Mouse (Mus musculus) limb, embryonic 10.5 days (tissue): ENCODE data around the gene Ctsg. TPM values are rescaled to one million over a fixed set of nuclear protein-coding genes. Genes with fewer than 3 reads are reported as not detected.
"Not testable (repeated sequence)": the region's sequence is repeated elsewhere in the genome, so short reads cannot be mapped to it uniquely, and the experiment has no call there.

Experiments
- DNase-seq: peaks from one replicate; pipeline ENCODE4 v3.0.0-alpha.2; 2017; ENCODE audit warnings: low spot score
- H3K27ac ChIP-seq: fragments of 300-500 bp; sonication (generic); 2 replicates; pipeline ENCODE4 v1.5.1; 2016; ENCODE audit warnings: mild to moderate bottlenecking
- H3K27me3 ChIP-seq: fragments of 300-500 bp; sonication (generic); 2 replicates; pipeline ENCODE4 v1.6.1; 2016; ENCODE audit warnings: low read depth, mild to moderate bottlenecking; ENCODE audit not compliant: poor library complexity, severe bottlenecking
- H3K36me3 ChIP-seq: fragments of 300-500 bp; sonication (generic); 2 replicates; pipeline ENCODE4 v1.6.1; 2016; ENCODE audit warnings: mild to moderate bottlenecking, moderate library complexity
- H3K4me1 ChIP-seq: fragments of 300-500 bp; sonication (generic); 2 replicates; pipeline ENCODE4 v1.6.1; 2016
- H3K4me3 ChIP-seq: fragments of 300-500 bp; sonication (generic); 2 replicates; pipeline ENCODE4 v1.5.1; 2016; ENCODE audit warnings: mild to moderate bottlenecking, moderate library complexity
- H3K9me3 ChIP-seq: fragments of 300-500 bp; sonication (generic); replicated peaks from 2 replicates; pipeline ENCODE4 v1.6.1; 2016; ENCODE audit warnings: mild to moderate bottlenecking
- WGBS: fragments of 180-500 bp; shearing (Covaris S2); methylation state at CpG from one replicate; pipeline ENCODE4 v1.1.7; 2016; 5-methylcytosine and 5-hydroxymethylcytosine counted together
- microRNA-seq: library from miRNA; unstranded; fragments of <30 nt; microRNA quantifications from one replicate; pipeline ENCODE4, GENCODE M21; 2017
- polyA plus RNA-seq: library from polyadenylated mRNA; unstranded; fragments of >200 nt; fragmentation: Nextera tagmentation; extraction: Ambion mirVana; gene quantifications from 2 replicates; pipeline ENCODE4 v1.2.1, GENCODE M21; 2016

Ctsg gene
- polyA plus RNA-seq, 1 experiment from 2014 or later = not detected

DNA sequence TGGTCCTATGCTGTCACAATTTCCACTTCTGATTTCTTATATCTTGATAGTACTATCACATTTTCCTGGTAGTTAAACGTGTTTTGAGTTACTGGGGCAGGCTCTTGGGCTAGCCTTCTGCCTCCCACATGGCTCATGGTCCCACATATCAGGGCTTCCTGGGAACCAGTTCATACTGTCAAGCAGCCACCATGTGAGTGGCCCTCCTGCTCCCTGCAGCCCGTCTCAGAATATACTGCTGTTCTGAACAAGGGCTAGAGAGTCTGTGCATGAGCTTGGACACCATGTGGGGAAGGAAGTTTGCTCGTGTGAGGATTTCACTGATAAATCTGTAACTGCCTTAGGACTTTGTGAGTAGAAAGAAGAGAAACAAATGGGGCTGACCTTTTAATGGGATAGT, 15.7 kb downstream of the Ctsg start:
- Histone ChIP-seq H3K36me3 (no peaks in the 10 kb centered on the region), H3K27me3 (no peaks in the 10 kb centered on the region), H3K4me1 (no peaks in the 10 kb centered on the region), H3K9me3 (no peaks in the 10 kb centered on the region), H3K4me3 (no peak overlapping the region), H3K27ac (no peak overlapping the region)
- DNase-seq = no peak
- 72% methylated on average over 3 of the region's 3 CpGs for WGBS

DNA sequence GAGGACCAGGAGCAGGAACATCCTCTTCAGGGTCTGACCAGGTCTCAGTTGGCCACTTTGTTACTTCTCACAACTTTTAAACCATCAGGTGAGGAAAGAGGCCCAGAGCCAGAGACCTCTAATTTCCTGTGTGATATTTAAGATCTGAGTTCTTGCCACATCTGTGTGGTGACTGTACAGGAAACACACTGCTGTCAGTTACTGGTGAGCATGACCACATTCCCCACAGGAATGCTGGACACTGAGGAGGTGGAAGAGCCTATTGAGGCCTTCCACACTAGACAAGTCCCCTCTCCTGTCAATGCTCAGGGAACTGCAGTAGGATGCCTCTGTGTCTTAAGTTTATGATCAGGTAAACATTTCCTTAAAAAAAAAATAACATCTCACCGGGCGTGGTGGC, 17.2 kb downstream of the Ctsg start, which contains the start of gene Mcpt8:
Gene Mcpt8, minus strand, starts transcription at position 107 of the 400 bp plus-strand sequence.
- Histone ChIP-seq H3K27me3 (no peaks in the 10 kb centered on the region), H3K9me3 (no peaks in the 10 kb centered on the region), H3K4me3 (no peak within 1 kb of the TSS), H3K36me3 (no peaks in the 10 kb centered on the region), H3K4me1 (no peaks in the 10 kb centered on the region), H3K27ac (no peak within 1 kb of the TSS)
- 98% methylated on average over 2 of the region's 2 CpGs for WGBS
- no peak for DNase-seq

DNA sequence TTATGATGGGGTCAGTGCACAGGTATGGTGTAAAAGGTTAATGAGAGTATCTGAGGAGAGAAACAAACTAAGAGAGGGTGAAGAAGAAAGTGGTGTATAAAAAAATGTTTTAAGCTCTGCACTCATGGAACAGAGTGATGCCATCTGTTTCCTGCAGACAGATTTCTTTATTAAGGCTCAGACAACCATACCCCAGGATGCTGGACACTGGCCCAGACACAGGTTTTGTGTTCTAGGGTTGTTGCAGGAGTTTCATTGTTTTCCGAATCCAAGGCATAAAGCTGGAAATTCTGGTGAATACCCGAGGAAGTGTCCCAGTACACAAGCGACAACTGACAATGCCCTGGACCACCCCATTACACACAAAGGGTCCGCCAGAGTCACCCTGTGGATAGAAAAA, 20.4 kb downstream of the Ctsg start:
- no peak overlapping the region for H3K4me3 ChIP-seq
- no peaks in the 10 kb centered on the region for H3K27me3 ChIP-seq
- DNase-seq = no peak
- H3K36me3 ChIP-seq = no peaks in the 10 kb centered on the region
- no peaks in the 10 kb centered on the region for H3K9me3 ChIP-seq
- H3K27ac ChIP-seq = no peak overlapping the region
- H3K4me1 ChIP-seq = no peaks in the 10 kb centered on the region
- 88% methylated on average over 4 of the region's 4 CpGs for WGBS

DNA sequence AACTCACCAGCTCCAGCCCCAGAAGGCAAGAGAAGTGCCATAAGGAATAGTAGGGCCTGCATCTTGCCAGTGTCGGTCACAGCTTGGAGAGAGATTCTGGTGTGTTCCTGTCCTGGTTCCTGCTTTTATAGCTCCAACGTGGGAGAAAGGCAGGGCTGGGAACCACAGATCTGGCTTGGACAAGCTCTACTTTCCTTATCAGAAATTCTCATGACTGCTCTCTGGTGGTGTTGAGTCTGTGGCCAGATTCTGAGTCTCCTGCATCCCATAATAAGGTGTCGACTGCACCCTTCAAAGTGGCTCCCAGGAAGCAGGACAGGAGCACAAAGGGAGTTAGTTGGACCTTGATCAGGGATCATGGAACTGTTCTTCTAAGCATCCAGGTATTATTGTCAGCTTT, 40.2 kb downstream of the Ctsg start, which contains the start of gene Mcpt4:
Gene Mcpt4, minus strand, starts transcription at position 101 of the 400 bp plus-strand sequence.
- H3K27ac ChIP-seq, H3K4me1 ChIP-seq, DNase-seq, H3K27me3 ChIP-seq, H3K4me3 ChIP-seq, H3K9me3 ChIP-seq, H3K36me3 ChIP-seq: not testable (repeated sequence)
- WGBS = 73% methylated on average over 3 of the region's 3 CpGs

DNA sequence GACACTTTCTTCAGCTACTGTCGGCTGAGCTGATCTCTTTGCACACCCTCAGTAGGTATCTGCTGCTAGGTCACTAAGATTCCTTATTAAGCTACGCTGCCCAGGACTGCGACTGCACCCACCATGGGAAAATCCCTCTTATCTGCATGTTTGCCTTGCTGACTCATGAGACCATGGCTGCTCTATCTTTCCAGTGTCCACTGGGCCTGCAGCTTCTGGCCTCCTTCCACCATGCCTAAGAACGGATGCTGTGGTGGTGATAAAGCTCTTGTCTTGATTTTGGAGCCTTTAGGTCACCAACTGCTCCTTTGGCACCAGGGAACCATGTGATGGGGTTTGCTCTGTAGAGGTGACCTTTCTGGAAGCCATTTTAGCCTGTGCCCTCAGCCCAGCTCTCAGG, 44.7 kb downstream of the Ctsg start:
- Histone ChIP-seq H3K4me3 (no peak overlapping the region), H3K27me3 (no peaks in the 10 kb centered on the region), H3K9me3 (no peaks in the 10 kb centered on the region), H3K27ac (no peak overlapping the region), H3K4me1 (no peaks in the 10 kb centered on the region), H3K36me3 (no peaks in the 10 kb centered on the region)
- WGBS = 88% methylated on average over 4 of the region's 4 CpGs
- no peak for DNase-seq

DNA sequence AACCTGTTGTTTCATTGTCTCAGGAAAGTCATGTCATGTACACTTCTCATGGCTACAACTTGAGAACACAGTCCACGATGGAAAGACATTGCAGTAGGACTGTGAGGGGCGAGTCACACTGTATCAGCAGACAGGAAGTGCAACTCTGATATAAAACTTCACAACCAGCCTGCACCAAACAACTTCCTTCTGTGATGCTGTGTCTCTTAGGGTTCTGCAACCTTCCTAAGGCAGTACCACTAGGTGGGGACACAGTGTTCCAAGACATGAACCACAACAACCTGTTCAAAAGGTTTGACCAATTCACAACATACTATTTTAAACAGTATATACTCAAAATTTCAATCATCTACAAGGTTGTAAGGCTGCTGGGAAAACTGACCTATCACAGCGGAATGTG, 47.0 kb downstream of the Ctsg start:
- Histone ChIP-seq H3K9me3 (no peaks in the 10 kb centered on the region), H3K4me3 (no peak overlapping the region), H3K36me3 (no peaks in the 10 kb centered on the region), H3K27ac (no peak overlapping the region), H3K27me3 (no peaks in the 10 kb centered on the region), H3K4me1 (no peaks in the 10 kb centered on the region)
- WGBS = 88% methylated on average over 3 of the region's 3 CpGs
- no peak for DNase-seq

Small RNAs within 50 kb of the gene (microRNA-seq; reads per million reads assigned to microRNA genes)
- gene Mir6949 = not detected

Other genes starting within 250 kb of the Ctsg start
- 31.1 and 44.4 TPM in 2 replicates for gene Nynrin, start 248.6 kb downstream of the Ctsg start, polyA plus RNA-seq
- gene Cbln3, start 218.2 kb downstream of the Ctsg start, polyA plus RNA-seq = 0.15 and 0.31 TPM in 2 replicates
- 35.0 and 38.8 TPM in 2 replicates for gene Khnyn, start 217.6 kb downstream of the Ctsg start, polyA plus RNA-seq
- 55.0 and 70.3 TPM in 2 replicates for gene Sdr39u1, start 202.3 kb downstream of the Ctsg start, polyA plus RNA-seq
- not detected in 2 replicates for gene Cma1, start 157.9 kb downstream of the Ctsg start, polyA plus RNA-seq
- gene Cma2, start 151.6 kb downstream of the Ctsg start, polyA plus RNA-seq = not detected in 2 replicates
- gene Mcpt1, start 84.6 kb downstream of the Ctsg start, polyA plus RNA-seq = not detected in 2 replicates
- gene Mcpt9, start 72.1 kb downstream of the Ctsg start, polyA plus RNA-seq = not detected in 2 replicates
- gene Mcpt2, start 60.5 kb downstream of the Ctsg start, polyA plus RNA-seq = not detected in 2 replicates
- not detected in 2 replicates for gene Mcpt4, start 40.3 kb downstream of the Ctsg start, polyA plus RNA-seq
- not detected in 2 replicates for gene Mcpt8, start 17.3 kb downstream of the Ctsg start, polyA plus RNA-seq
- gene Gzme, start 18.1 kb upstream of the Ctsg start, polyA plus RNA-seq = not detected in 2 replicates
- gene Gzmd, start 30.0 kb upstream of the Ctsg start, polyA plus RNA-seq = not detected in 2 replicates
- gene Gzmg, start 57.0 kb upstream of the Ctsg start, polyA plus RNA-seq = not detected in 2 replicates
- not detected in 2 replicates for gene Gzmn, start 72.0 kb upstream of the Ctsg start, polyA plus RNA-seq
- not detected in 2 replicates for gene Gzmf, start 108.8 kb upstream of the Ctsg start, polyA plus RNA-seq
- 0.23 and 0.28 TPM in 2 replicates for gene Gzmc, start 132.1 kb upstream of the Ctsg start, polyA plus RNA-seq
- not detected in 2 replicates for gene Gzmb, start 159.7 kb upstream of the Ctsg start, polyA plus RNA-seq